Comparison of ENCODE assay signal across 24 mouse cellular contexts in the genomic region with DNA sequence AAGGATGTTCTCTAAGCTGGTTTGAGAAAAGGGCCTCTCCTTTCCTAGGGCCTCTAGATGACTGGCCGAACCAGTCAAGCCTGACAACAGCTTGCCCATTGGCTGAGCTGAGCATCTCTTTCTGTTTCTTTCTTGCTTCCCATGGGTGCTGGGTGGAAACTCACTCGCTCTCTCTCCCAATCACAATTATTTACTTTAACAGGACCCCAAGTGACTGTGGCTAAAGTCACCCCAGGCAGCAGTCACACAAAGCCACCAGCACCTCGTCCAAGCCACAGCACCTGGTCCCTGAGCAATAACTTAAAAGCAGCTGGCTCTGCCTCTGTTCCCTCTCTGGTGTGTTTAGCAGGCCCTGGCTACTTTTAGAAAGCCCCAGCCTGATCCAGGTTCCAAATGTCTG.
DNase-seq lines count a peak whose midpoint lies in the region; ATAC-seq and TF ChIP-seq lines count a peak whose summit lies in the region.
"Had no signal": no experiment of that assay in that cellular context is flagged by ENCODE, and none has a peak within 500 bp of the region (broad histone marks: within the 10 kb centered on the region; RNA-seq: fewer than 3 reads in every experiment).

No protein-coding gene starts in this region.

- H3K27me3 ChIP-seq in hindbrain, embryonic 10.5 days (ENCODE audit: insufficient read depth, poor library complexity, severe bottlenecking), result peaks cover 4% of the 10 kb centered on the region; the same call in 1 of the 2 replicates
- H3K27me3 ChIP-seq in hindbrain, embryonic 11.5 days (ENCODE audit: control insufficient read depth, insufficient read depth, low read length), result no peaks in the 10 kb centered on the region
- no peaks in the 10 kb centered on the region for H3K27me3 ChIP-seq in lung, embryonic 15.5 days
- H3K27me3 ChIP-seq in stomach, embryonic 16.5 days (ENCODE audit: control insufficient read depth, insufficient read depth, low read length), result no peaks in the 10 kb centered on the region
- no peaks in the 10 kb centered on the region for H3K27me3 ChIP-seq in stomach, postnatal 0 days (ENCODE audit: control insufficient read depth, insufficient read depth, low read length)
- no peaks in the 10 kb centered on the region for H3K27me3 ChIP-seq in myocyte (ENCODE audit: control insufficient read depth, insufficient read depth, insufficient read length)
- H3K27me3 ChIP-seq: embryonic facial prominence, embryonic 12.5 days; embryonic facial prominence, embryonic 15.5 days; forebrain, embryonic 12.5 days; forebrain, embryonic 15.5 days had no signal

- no peak overlapping the region for H3K9ac ChIP-seq in hindbrain, embryonic 11.5 days (ENCODE audit: low read depth, low read length)
- H3K9ac ChIP-seq in lung, embryonic 15.5 days, result no peak overlapping the region
- H3K9ac ChIP-seq in stomach, embryonic 16.5 days (ENCODE audit: low read length), result no peak overlapping the region
- H3K9ac ChIP-seq in stomach, postnatal 0 days (ENCODE audit: low read length), result no peak overlapping the region
- H3K9ac ChIP-seq: embryonic facial prominence, embryonic 12.5 days; embryonic facial prominence, embryonic 15.5 days; forebrain, embryonic 12.5 days; forebrain, embryonic 15.5 days; hindbrain, embryonic 14.5 days had no signal

- no peak overlapping the region for H3K4me2 ChIP-seq in hindbrain, embryonic 11.5 days (replicated peaks; ENCODE audit: low read depth, low read length)
- no peak overlapping the region for H3K4me2 ChIP-seq in lung, embryonic 15.5 days
- H3K4me2 ChIP-seq in stomach, embryonic 16.5 days (ENCODE audit: low read depth, low read length), result no peak overlapping the region
- no peak overlapping the region for H3K4me2 ChIP-seq in stomach, postnatal 0 days (replicated peaks; ENCODE audit: low read depth)
- H3K4me2 ChIP-seq in myocyte (ENCODE audit: low read depth), result peak overlapping the region; percentile 47
- H3K4me2 ChIP-seq: embryonic facial prominence, embryonic 12.5 days; embryonic facial prominence, embryonic 15.5 days; forebrain, embryonic 12.5 days; forebrain, embryonic 15.5 days; heart, embryonic 11.5 days; hindbrain, embryonic 14.5 days had no signal

- H3K79me2 ChIP-seq in myocyte (ENCODE audit: control insufficient read depth, insufficient read depth), result no peaks in the 10 kb centered on the region

- no peak overlapping the region for H3ac ChIP-seq in myocyte (ENCODE audit: control insufficient read depth, insufficient read length)

- no peak for TF ChIP-seq EP300 in stomach, postnatal 0 days (optimal IDR thresholded peaks at IDR 0.05)

- no peak for ATAC-seq in hindbrain, embryonic 11.5 days (ENCODE audit: low FRiP score)
- ATAC-seq in lung, embryonic 15.5 days (ENCODE audit: borderline replicate concordance, extremely low read depth, low FRiP score, low TSS enrichment), result no peak
- ATAC-seq in stomach, embryonic 16.5 days (ENCODE audit: insufficient read depth, low FRiP score), result no peak
- ATAC-seq in stomach, postnatal 0 days (ENCODE audit: low FRiP score, low TSS enrichment), result no peak
- ATAC-seq: forebrain, embryonic 15.5 days; hindbrain, postnatal 0 days; inflammation-experienced regulatory T-cells, adult 6 months had no signal

- peak overlapping the region; percentile 68 for H3K27ac ChIP-seq in hindbrain, embryonic 10.5 days
- H3K27ac ChIP-seq in hindbrain, embryonic 11.5 days (ENCODE audit: low read depth, low read length), result no peak overlapping the region
- H3K27ac ChIP-seq in lung, embryonic 15.5 days, result 0 out of 2 replicates have a peak overlapping the region, but pooled peaks have one; percentile 29
- H3K27ac ChIP-seq in stomach, embryonic 16.5 days (ENCODE audit: low read length), result 0 out of 2 replicates have a peak overlapping the region, but pooled peaks have one; percentile 37
- no peak overlapping the region for H3K27ac ChIP-seq in stomach, postnatal 0 days (replicated peaks)
- H3K27ac ChIP-seq: embryonic facial prominence, embryonic 12.5 days; embryonic facial prominence, embryonic 15.5 days; forebrain, embryonic 12.5 days; forebrain, embryonic 15.5 days; hindbrain, embryonic 14.5 days; hindbrain, postnatal 0 days had no signal

- no peak for TF ChIP-seq POLR2A in lung, adult 2 months (IDR thresholded peaks at IDR 0.05; ENCODE audit: borderline replicate concordance, extremely low read depth, low read depth, low read length)
- TF ChIP-seq POLR2A in myocyte (IDR thresholded peaks at IDR 0.05; ENCODE audit: insufficient read length, low read depth), result no peak

- peaks cover 85% of the 10 kb centered on the region for H3K4me1 ChIP-seq in hindbrain, embryonic 10.5 days (replicated peaks)
- H3K4me1 ChIP-seq in hindbrain, embryonic 11.5 days (replicated peaks; ENCODE audit: control insufficient read depth, insufficient read depth, low read length), result 0 out of 2 replicates have a peak, but pooled peaks cover 4% of the 10 kb centered on the region
- peaks cover 12% of the 10 kb centered on the region for H3K4me1 ChIP-seq in lung, embryonic 15.5 days
- H3K4me1 ChIP-seq in lung, adult 2 months (ENCODE audit: control insufficient read depth, insufficient read depth, low read length), result no peaks in the 10 kb centered on the region
- H3K4me1 ChIP-seq in stomach, embryonic 16.5 days (ENCODE audit: control insufficient read depth, insufficient read depth, low read length), result peaks cover 8% of the 10 kb centered on the region
- H3K4me1 ChIP-seq in stomach, postnatal 0 days (replicated peaks; ENCODE audit: control insufficient read depth, insufficient read depth), result 0 out of 2 replicates have a peak, but pooled peaks cover 6% of the 10 kb centered on the region

- no peak for DNase-seq in hindbrain, embryonic 10.5 days (ENCODE audit: low spot score)
- no peak for DNase-seq in hindbrain, embryonic 11.5 days (ENCODE audit: low spot score)
- no peak for DNase-seq in lung, adult 2 months
- DNase-seq in stomach, postnatal 0 days (ENCODE audit: low spot score), result no peak
- DNase-seq in gastrocnemius, adult 8-10 months (ENCODE audit: low spot score in 2 of 2), result no peak
- DNase-seq: adrenal gland, adult 2 months; adrenal gland, postnatal 14 days; B cell, adult 2 months; cerebellum, adult 11-12 months; cerebellum, adult 8-10 months; cerebellum, postnatal 10 days; gastrocnemius, postnatal 14 days; heart, adult 11 months had no signal

- H3K36me3 ChIP-seq in hindbrain, embryonic 10.5 days, result no peaks in the 10 kb centered on the region
- H3K36me3 ChIP-seq in hindbrain, embryonic 11.5 days (ENCODE audit: control insufficient read depth, insufficient read depth, low read length), result no peaks in the 10 kb centered on the region
- H3K36me3 ChIP-seq in lung, embryonic 15.5 days, result no peaks in the 10 kb centered on the region
- no peaks in the 10 kb centered on the region for H3K36me3 ChIP-seq in stomach, embryonic 16.5 days (ENCODE audit: control insufficient read depth, insufficient read depth, low read length)
- H3K36me3 ChIP-seq in stomach, postnatal 0 days (ENCODE audit: control insufficient read depth, insufficient read depth, low read length), result no peaks in the 10 kb centered on the region
- H3K36me3 ChIP-seq in myocyte (ENCODE audit: control insufficient read depth, insufficient read depth), result no peaks in the 10 kb centered on the region
- H3K36me3 ChIP-seq: embryonic facial prominence, embryonic 12.5 days; embryonic facial prominence, embryonic 15.5 days; forebrain, embryonic 12.5 days; forebrain, embryonic 15.5 days had no signal

- H3K9me3 ChIP-seq in hindbrain, embryonic 10.5 days, result no peaks in the 10 kb centered on the region
- H3K9me3 ChIP-seq in hindbrain, embryonic 11.5 days (ENCODE audit: control insufficient read depth, low read length), result no peaks in the 10 kb centered on the region
- no peaks in the 10 kb centered on the region for H3K9me3 ChIP-seq in lung, embryonic 15.5 days
- H3K9me3 ChIP-seq in stomach, embryonic 16.5 days (replicated peaks; ENCODE audit: control insufficient read depth, low read length), result no peaks in the 10 kb centered on the region
- H3K9me3 ChIP-seq in stomach, postnatal 0 days (ENCODE audit: control insufficient read depth, low read length), result no peaks in the 10 kb centered on the region
- H3K9me3 ChIP-seq: embryonic facial prominence, embryonic 12.5 days; embryonic facial prominence, embryonic 15.5 days; forebrain, embryonic 12.5 days; forebrain, embryonic 15.5 days had no signal

- WGBS in hindbrain, embryonic 10.5 days, result 54% methylated on average over 3 of the region's 3 CpGs
- WGBS in hindbrain, embryonic 11.5 days, result 58% methylated on average over 3 of the region's 3 CpGs
- 60% methylated on average over 3 of the region's 3 CpGs for WGBS in lung, embryonic 15.5 days
- 52% methylated on average over 3 of the region's 3 CpGs for WGBS in lung, adult 2 months
- WGBS in stomach, embryonic 16.5 days, result 73% methylated on average over 3 of the region's 3 CpGs
- 67% methylated on average over 3 of the region's 3 CpGs for WGBS in stomach, postnatal 0 days

- no peak overlapping the region for H3K4me3 ChIP-seq in hindbrain, embryonic 10.5 days
- no peak overlapping the region for H3K4me3 ChIP-seq in hindbrain, embryonic 11.5 days (ENCODE audit: low read depth, low read length)
- no peak overlapping the region for H3K4me3 ChIP-seq in lung, embryonic 15.5 days
- no peak overlapping the region for H3K4me3 ChIP-seq in lung, adult 2 months (replicated peaks; ENCODE audit: extremely low read depth, low read depth, low read length)
- no peak overlapping the region for H3K4me3 ChIP-seq in stomach, embryonic 16.5 days (replicated peaks; ENCODE audit: low read length)
- H3K4me3 ChIP-seq in stomach, postnatal 0 days (ENCODE audit: low read depth, low read length), result no peak overlapping the region
- no peak overlapping the region for H3K4me3 ChIP-seq in myocyte
- H3K4me3 ChIP-seq: embryonic facial prominence, embryonic 12.5 days; embryonic facial prominence, embryonic 15.5 days; forebrain, embryonic 12.5 days; forebrain, embryonic 15.5 days had no signal

- TF ChIP-seq CTCF in lung, adult 2 months (IDR thresholded peaks at IDR 0.05; ENCODE audit: insufficient read depth, low read length), result no peak
- no peak for TF ChIP-seq CTCF in stomach, postnatal 0 days (IDR thresholded peaks at IDR 0.05; ENCODE audit: low read depth)

TF ChIP-seq in myocyte, 11 proteins besides CTCF, POLR2A, EP300 and RAD21:
- TF ChIP-seq MAX (IDR thresholded peaks at IDR 0.05; ENCODE audit: low read depth), result no peak
- TF ChIP-seq MYOD1 (IDR thresholded peaks at IDR 0.05; ENCODE audit: control insufficient read depth in 1 of 3, insufficient read length in 2 of 3, low read depth in 2 of 3), result peak; percentile 49 to 92 (median 70)
- peak; percentile 69 to 96 (median 70) for TF ChIP-seq MYOG (IDR thresholded peaks at IDR 0.05; ENCODE audit: control insufficient read depth in 1 of 3, insufficient read depth in 1 of 3, insufficient read length in 2 of 3, low read depth in 2 of 3)
- peak; percentile 84 for TF ChIP-seq TCF12 (IDR thresholded peaks at IDR 0.05; ENCODE audit: insufficient read depth, poor library complexity, severe bottlenecking)
- TF ChIP-seq TCF3 (IDR thresholded peaks at IDR 0.05; ENCODE audit: insufficient read length, low read depth), result peak; percentile 77
- TF ChIP-seq SRF (IDR thresholded peaks at IDR 0.05; ENCODE audit: control insufficient read depth, insufficient read length, low read depth), result no peak
- no peak for TF ChIP-seq POLR2AphosphoS2 (IDR thresholded peaks at IDR 0.05; ENCODE audit: insufficient read length, low read depth)

Comparison
In these comparisons a context has a peak if more than half of its experiments do, and no peak if none do; other contexts are left out.
1. H3K27ac ChIP-seq: peak in hindbrain, embryonic 10.5 days (single experiment), lung, embryonic 15.5 days (single experiment) and stomach, embryonic 16.5 days (single experiment); none in hindbrain, embryonic 11.5 days (single experiment) and stomach, postnatal 0 days (single experiment).